Mouse (Mus musculus) embryonic facial prominence, embryonic 11.5 days (tissue): ENCODE measurements around the gene Asic1. TPM values are rescaled to one million over a fixed set of nuclear protein-coding genes. Genes with fewer than 3 reads are reported as not detected.
"Not testable (repeated sequence)": the region's sequence is repeated elsewhere in the genome, so short reads cannot be mapped to it uniquely, and the experiment has no call there.

ENCODE experiments used
- ATAC-seq: fragments of 200-750 bp; cut with Nextera tagmentation; replicated peaks from 2 replicates; pipeline ENCODE4 v1.8.0; 2017; ENCODE audit warnings: low read depth; ENCODE audit not compliant: insufficient number of reproducible peaks, low FRiP score, low TSS enrichment
- DNase-seq: peaks from one replicate; pipeline ENCODE4 v3.0.0-alpha.2; 2015; ENCODE audit warnings: low spot score
- H3K27ac ChIP-seq: fragments of 300-500 bp; sonication (generic); replicated peaks from 2 replicates; pipeline ENCODE4 v1.5.1; 2014; ENCODE audit warnings: mild to moderate bottlenecking, low read depth, low read length, control low read depth
- H3K27me3 ChIP-seq: fragments of 300-500 bp; sonication (generic); 2 replicates; pipeline ENCODE4 v1.6.1; 2014; ENCODE audit warnings: mild to moderate bottlenecking, low read length, moderate library complexity, mixed read lengths; ENCODE audit not compliant: control insufficient read depth, insufficient read depth
- H3K36me3 ChIP-seq: fragments of 300-500 bp; sonication (generic); replicated peaks from 2 replicates; pipeline ENCODE4 v1.6.1; 2014; ENCODE audit warnings: low read depth, mild to moderate bottlenecking, low read length, moderate library complexity, mixed read lengths; ENCODE audit not compliant: control insufficient read depth, insufficient read depth
- H3K4me1 ChIP-seq: fragments of 300-500 bp; sonication (generic); 2 replicates; pipeline ENCODE4 v1.6.1; 2014; ENCODE audit warnings: low read length, mixed read lengths; ENCODE audit not compliant: control insufficient read depth, insufficient read depth
- H3K4me2 ChIP-seq: fragments of 300-500 bp; sonication (generic); 2 replicates; pipeline ENCODE4 v1.6.1; 2014; ENCODE audit warnings: low read depth, mild to moderate bottlenecking, control low read depth, low read length, moderate library complexity
- H3K4me3 ChIP-seq: fragments of 300-500 bp; sonication (generic); 2 replicates; pipeline ENCODE4 v1.5.1; 2014; ENCODE audit warnings: low read depth, low read length, control low read depth
- H3K9ac ChIP-seq: fragments of 300-500 bp; sonication (generic); replicated peaks from 2 replicates; pipeline ENCODE4 v1.6.1; 2014; ENCODE audit warnings: mild to moderate bottlenecking, control low read depth, low read length
- H3K9me3 ChIP-seq: fragments of 300-500 bp; sonication (generic); replicated peaks from 2 replicates; pipeline ENCODE4 v1.6.1; 2016; ENCODE audit warnings: mild to moderate bottlenecking, low read length, inconsistent platforms, mixed read lengths; ENCODE audit not compliant: control insufficient read depth
- WGBS: fragments of 180-500 bp; shearing (Covaris S2); extraction: QIAGEN DNeasy Blood & Tissue Kit; methylation state at CpG from one replicate; pipeline ENCODE4 v1.1.7; 2014; 5-methylcytosine and 5-hydroxymethylcytosine counted together
- polyA plus RNA-seq: library from polyadenylated mRNA; unstranded; fragments of >200 nt; fragmentation: Nextera tagmentation; extraction: Ambion mirVana; gene quantifications from 2 replicates; pipeline ENCODE4 v1.2.1, GENCODE M21; 2014

Asic1 gene
- polyA plus RNA-seq, 1 experiment from 2014 or later, result 2.6 TPM

DNA sequence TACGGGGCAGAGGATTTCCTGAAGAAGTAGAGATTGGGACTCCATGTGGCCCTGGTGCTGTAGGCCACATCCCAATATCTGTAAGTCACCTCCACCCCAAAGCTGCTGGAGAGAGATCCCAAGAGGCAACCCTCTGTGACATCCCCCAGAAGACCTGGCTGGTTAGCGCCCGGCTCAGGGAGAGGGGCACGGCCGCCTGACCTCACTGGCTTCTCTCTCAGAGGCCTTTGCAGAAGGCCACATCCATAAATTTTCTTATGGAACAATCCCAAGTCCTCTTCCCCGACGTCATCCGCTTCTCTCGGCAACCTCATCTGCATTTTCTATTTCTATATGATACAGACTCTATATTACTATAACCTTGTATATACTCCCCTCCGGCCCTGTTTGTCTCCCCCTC, 29.5 kb downstream of the Asic1 start:
- Histone ChIP-seq H3K36me3 (peaks cover 3% of the 10 kb centered on the region; the same call in 1 of the 2 replicates), H3K9ac (no peak overlapping the region), H3K9me3 (no peaks in the 10 kb centered on the region), H3K4me2 (no peak overlapping the region), H3K27me3 (no peaks in the 10 kb centered on the region; the same call in 1 of the 2 replicates), H3K4me1 (no peaks in the 10 kb centered on the region; the same call in none of the 2 replicates), H3K27ac (no peak overlapping the region), H3K4me3 (no peak overlapping the region)
- no peak for DNase-seq
- ATAC-seq, result no peak
- WGBS, result 85% methylated on average over 10 of the region's 10 CpGs

- DNase-seq (no peak), ATAC-seq (no peak)
- Histone ChIP-seq H3K4me1 (no peaks in the 10 kb centered on the region; the same call in none of the 2 replicates), H3K4me3 (no peak overlapping the region), H3K36me3 (peaks cover 6% of the 10 kb centered on the region; the same call in 1 of the 2 replicates), H3K27me3 (no peaks in the 10 kb centered on the region; the same call in 1 of the 2 replicates), H3K27ac (no peak overlapping the region), H3K9me3 (no peaks in the 10 kb centered on the region), H3K4me2 (no peak overlapping the region), H3K9ac (no peak overlapping the region)
- 84% methylated on average over 18 of the region's 18 CpGs for WGBS
Measured at GRCm38 (mm10) chr15:99700219-99701106, 30.3 kb downstream of the Asic1 start.

DNA sequence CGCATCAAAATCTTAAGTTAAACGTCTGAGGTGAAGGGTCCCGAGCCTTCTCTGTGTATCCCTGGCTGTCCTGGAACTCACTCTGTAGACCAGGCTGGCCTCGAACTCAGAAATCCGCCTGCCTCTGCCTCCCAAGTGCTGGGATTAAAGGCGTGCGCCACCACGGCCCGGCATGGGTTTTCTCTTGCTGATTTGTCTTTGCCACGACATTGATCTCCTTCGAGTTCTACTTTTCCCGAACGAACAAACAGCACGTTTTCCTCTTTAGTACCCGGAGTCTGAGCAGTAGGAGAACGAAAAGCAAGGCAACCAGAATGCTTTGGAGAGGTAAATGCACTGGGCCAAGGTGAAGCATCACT, 31.5 kb downstream of the Asic1 start:
- not testable (repeated sequence) for H3K9me3 ChIP-seq, ATAC-seq, DNase-seq, H3K4me1 ChIP-seq, H3K27ac ChIP-seq, H3K27me3 ChIP-seq
- peak overlapping the region; percentile 25; the same call in 1 of the 2 replicates for H3K4me2 ChIP-seq
- WGBS, result 49% methylated on average over 16 of the region's 16 CpGs
- peak overlapping the region; percentile 80 for H3K4me3 ChIP-seq
- H3K36me3 ChIP-seq, result peaks cover 14% of the 10 kb centered on the region
- peak overlapping the region; percentile 98 for H3K9ac ChIP-seq

GRCm38 (mm10) chr15:99701999-99702900, 32.1 kb downstream of the Asic1 start, which contains the start of gene Smarcd1:
Gene Smarcd1, plus strand, starts transcription at chr15:99702129.
- Histone ChIP-seq H3K27ac (peak within 1 kb of the TSS; percentile 95), H3K4me3 (peak within 1 kb of the TSS; percentile 80), H3K9me3 (no peaks in the 10 kb centered on the region), H3K9ac (peak within 1 kb of the TSS; percentile 98), H3K36me3 (peaks cover 14% of the 10 kb centered on the region), H3K27me3 (no peaks in the 10 kb centered on the region), H3K4me2 (peak within 1 kb of the TSS; percentile 65), H3K4me1 (no peaks in the 10 kb centered on the region; the same call in none of the 2 replicates)
- DNase-seq, result peak; percentile 96
- peak; percentile 95 for ATAC-seq
- under 1% methylated on average over 71 of the region's 71 CpGs for WGBS

DNA sequence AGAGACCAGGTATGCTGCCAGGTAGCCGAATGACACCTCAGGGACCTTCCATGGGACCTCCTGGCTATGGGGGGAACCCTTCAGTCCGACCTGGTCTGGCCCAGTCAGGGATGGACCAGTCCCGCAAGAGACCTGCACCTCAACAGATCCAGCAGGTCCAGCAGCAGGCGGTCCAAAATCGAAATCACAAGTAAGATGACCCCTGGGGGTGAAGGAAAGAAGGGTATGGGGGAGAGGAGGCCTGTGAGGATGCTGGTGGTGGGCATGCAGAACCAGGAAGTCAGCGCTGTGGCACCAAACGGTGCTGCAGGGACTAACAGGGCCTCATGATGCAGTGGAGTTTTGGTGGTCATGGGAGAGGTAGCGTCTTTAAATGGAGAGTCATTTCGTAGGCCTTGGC, 32.9 kb downstream of the Asic1 start:
- H3K4me2 ChIP-seq, result peak overlapping the region; percentile 65
- WGBS, result 58% methylated on average over 9 of the region's 9 CpGs
- H3K9me3 ChIP-seq, result no peaks in the 10 kb centered on the region
- H3K27me3 ChIP-seq, result no peaks in the 10 kb centered on the region
- DNase-seq (no peak), ATAC-seq (0 out of 2 replicates have a peak, but pooled peaks have one; percentile 20)
- no peaks in the 10 kb centered on the region; the same call in none of the 2 replicates for H3K4me1 ChIP-seq
- H3K4me3 ChIP-seq, result peak overlapping the region; percentile 80
- peaks cover 17% of the 10 kb centered on the region for H3K36me3 ChIP-seq
- H3K27ac ChIP-seq, result no peak overlapping the region
- H3K9ac ChIP-seq, result peak overlapping the region; percentile 98

GRCm38 (mm10) chr15:99703676-99704040, 33.5 kb downstream of the Asic1 start:
- Histone ChIP-seq H3K27ac (no peak overlapping the region), H3K4me1 (no peaks in the 10 kb centered on the region; the same call in none of the 2 replicates), H3K4me3 (0 out of 2 replicates have a peak overlapping the region, but pooled peaks have one; percentile 8), H3K4me2 (peak overlapping the region; percentile 29), H3K36me3 (peaks cover 21% of the 10 kb centered on the region), H3K27me3 (no peaks in the 10 kb centered on the region), H3K9me3 (no peaks in the 10 kb centered on the region), H3K9ac (peak overlapping the region; percentile 34)
- DNase-seq (no peak), ATAC-seq (no peak)
- 62% methylated on average over 5 of the region's 5 CpGs for WGBS

- no peaks in the 10 kb centered on the region for H3K27me3 ChIP-seq
- H3K9ac ChIP-seq, result peak overlapping the region; percentile 34
- 25% methylated on average over 23 of the region's 23 CpGs for WGBS
- H3K4me1 ChIP-seq, result no peaks in the 10 kb centered on the region; the same call in none of the 2 replicates
- no peak for DNase-seq
- peaks cover 21% of the 10 kb centered on the region for H3K36me3 ChIP-seq
- peak overlapping the region; percentile 29 for H3K4me2 ChIP-seq
- peak overlapping the region; percentile 20; the same call in 1 of the 2 replicates for H3K27ac ChIP-seq
- no peak for ATAC-seq
- 0 out of 2 replicates have a peak overlapping the region, but pooled peaks have one; percentile 8 for H3K4me3 ChIP-seq
- no peaks in the 10 kb centered on the region for H3K9me3 ChIP-seq
Measured at GRCm38 (mm10) chr15:99704041-99704681, 34.0 kb downstream of the Asic1 start.
